Mouse (Mus musculus): ENCODE results near the gene Gm5168. TPM values are rescaled to one million over a fixed set of nuclear protein-coding genes. Genes with fewer than 3 reads are reported as not detected.

The Gm5168 gene
- polyA plus RNA-seq (2014; fragmentation: Illumina TruSeq; extraction: RNeasy Lipid Tissue Mini Kit (QIAGEN cat#74804); ENCODE audit: low read depth, low replicate concordance): not detected

DNA sequence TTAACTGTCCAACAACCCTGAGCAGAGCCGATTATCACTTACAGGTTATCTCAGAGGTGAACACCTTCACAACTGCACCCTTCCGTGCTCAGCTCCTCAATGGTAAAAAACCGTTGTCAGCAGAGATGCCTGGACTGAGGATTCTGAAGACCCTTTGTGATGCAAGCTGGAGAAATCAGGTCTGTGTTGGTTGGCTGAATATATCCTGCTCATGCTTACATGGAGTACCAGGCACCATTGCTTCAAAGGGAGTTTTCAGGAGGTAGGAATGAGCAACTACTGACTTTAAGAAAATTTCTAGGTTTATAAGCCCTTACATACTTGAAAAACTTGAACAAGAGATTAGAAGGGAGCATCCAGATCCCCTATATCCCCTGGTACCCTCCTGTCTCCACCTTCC is at the start of gene Gm5168:
Gm5168 (minus strand) TSS at position 101 of the 400 bp plus-strand sequence.

Other genes starting within 250 kb of the Gm5168 start
- not detected for gene Gm2012, start 180.3 kb upstream of the Gm5168 start, polyA plus RNA-seq (2014; fragmentation: Illumina TruSeq; extraction: RNeasy Lipid Tissue Mini Kit (QIAGEN cat#74804); ENCODE audit: low read depth, low replicate concordance)